Mouse (Mus musculus) cortical plate, adult 2 months (tissue): ENCODE results near the gene Aida.

Experiments
- CTCF ChIP-seq: fragments of 200-500 bp; IDR thresholded peaks from 2 replicates; pipeline ENCODE4 v1.5.1; 2011; ENCODE audit warnings: mild to moderate bottlenecking, control low read depth, low read length; ENCODE audit not compliant: insufficient read depth; ENCODE audit errors: extremely low read depth
- POLR2A ChIP-seq: fragments of 200-500 bp; IDR thresholded peaks from 2 replicates; pipeline ENCODE4 v1.6.1; 2011; ENCODE audit warnings: mild to moderate bottlenecking, low read length, control low read depth; ENCODE audit not compliant: insufficient read depth; ENCODE audit errors: extremely low read depth

GRCm38 (mm10) chr1:183288351-183288750 lies 8.0 kb upstream of the Aida start:
- TF ChIP-seq POLR2A (no peak), CTCF (no peak)
